Mouse (Mus musculus): ENCODE results near the gene Gria1.

- TF ChIP-seq CTCF (IDR thresholded peaks at IDR 0.05; ENCODE audit: low read depth) (peak; percentile 12; the same call in 1 of the 2 replicates), EP300 (IDR thresholded peaks at IDR 0.05; ENCODE audit: low read depth) (no peak)
Observed at GRCm38 (mm10) chr11:57176552-57176951, 165.4 kb downstream of the Gria1 start.

All from heart, postnatal 0 days (tissue).